Mouse (Mus musculus): ENCODE results near the gene C1galt1c1. TPM values are rescaled to one million over a fixed set of nuclear protein-coding genes. Genes with fewer than 3 reads are reported as not detected.
A peak's percentile ranks its signal among the peaks of the same experiment; 100 is the strongest.

C1galt1c1 gene
- 10 to 100 TPM; 18.3 to 31.5 (median 22.9) TPM for total RNA-seq (2022)

DNA sequence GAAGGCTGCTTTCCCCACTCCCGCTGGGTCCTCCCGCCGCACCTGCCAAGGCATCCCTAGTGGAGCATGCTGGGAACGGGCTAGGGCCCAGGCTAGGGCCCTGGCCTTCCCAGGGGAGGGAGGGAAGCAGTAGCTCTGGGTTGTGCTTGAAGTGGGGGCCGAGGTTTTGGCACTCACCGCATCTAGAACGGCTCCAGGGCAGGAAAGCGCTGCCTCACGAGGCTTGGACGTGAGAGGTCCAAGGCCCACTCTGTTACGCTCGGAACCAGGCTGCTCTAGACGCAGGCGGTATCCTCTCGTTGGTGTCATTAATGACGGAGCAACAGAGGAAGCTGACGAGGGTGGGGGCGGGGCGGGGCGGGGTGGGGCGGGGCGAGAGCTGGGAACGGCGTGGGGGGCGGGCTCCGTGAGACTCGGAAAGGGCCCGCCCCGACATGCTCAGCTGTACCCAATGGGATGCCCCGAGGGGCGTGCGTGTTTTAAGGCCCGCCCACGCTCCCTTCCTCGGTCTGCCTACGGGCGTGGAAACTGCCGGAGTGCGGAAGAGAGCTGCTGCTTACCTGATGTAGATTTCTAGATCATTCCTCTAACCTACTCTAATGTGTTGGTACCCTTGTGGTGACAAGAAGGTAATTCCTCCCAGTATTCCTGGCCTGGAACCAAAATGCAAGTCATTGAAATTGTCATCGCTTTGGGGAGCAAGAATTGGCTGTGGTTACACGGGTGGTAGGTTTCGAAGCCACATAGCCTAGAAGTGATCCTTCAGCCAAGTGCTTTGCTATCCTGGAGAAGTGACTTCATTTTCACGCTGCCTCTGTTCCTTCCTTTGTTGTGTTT, at the start of gene C1galt1c1:
Gene C1galt1c1 (minus strand): TSS at position 287 of the 837 bp plus-strand sequence.
- peak; percentile 89 for DNase-seq

DNA sequence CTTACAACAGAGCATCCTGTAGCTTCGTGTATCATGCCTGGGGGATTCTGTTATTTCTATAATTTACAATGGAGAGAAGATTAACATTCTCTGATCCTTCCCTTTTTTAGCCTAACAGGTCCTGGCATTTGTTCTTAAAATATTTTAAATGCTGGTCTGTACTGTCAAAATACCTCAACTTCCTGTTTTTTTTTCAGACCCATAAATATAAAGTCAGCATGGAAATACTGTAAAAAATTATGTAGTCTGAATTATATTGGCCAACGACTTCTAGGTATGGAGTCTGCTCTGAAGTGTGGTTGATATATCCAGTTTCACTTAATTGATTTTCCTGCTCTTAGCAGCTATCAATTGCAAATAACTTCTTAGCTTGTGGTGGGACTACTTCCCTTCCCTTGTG, 47.1 kb upstream of the C1galt1c1 start:
- no peak for DNase-seq

GRCm38 (mm10) chrX:38669111-38669903, 34.4 kb upstream of the C1galt1c1 start:
- no peak for DNase-seq

- no peak for DNase-seq
Measured at GRCm38 (mm10) chrX:38656206-38656883, 21.5 kb upstream of the C1galt1c1 start.

DNA sequence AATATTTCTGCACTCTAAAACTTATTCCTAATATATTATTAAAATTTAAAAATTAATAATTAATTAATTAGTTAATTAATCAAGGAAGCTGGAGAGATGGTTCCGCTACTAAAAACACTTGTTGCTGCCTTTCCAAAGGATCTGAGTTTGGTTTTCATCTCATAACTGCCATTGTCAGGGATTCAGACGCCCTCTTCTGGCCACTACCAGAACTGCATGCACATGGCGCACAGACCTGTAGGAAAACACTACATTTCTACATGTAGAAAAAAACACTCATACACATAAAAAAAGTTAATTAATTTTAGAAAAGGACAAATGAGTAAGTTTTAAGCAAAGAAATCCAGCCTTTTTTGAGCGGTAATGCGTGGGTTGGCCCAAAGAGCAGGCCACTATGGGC, 19.8 kb upstream of the C1galt1c1 start:
- DNase-seq, result no peak

DNA sequence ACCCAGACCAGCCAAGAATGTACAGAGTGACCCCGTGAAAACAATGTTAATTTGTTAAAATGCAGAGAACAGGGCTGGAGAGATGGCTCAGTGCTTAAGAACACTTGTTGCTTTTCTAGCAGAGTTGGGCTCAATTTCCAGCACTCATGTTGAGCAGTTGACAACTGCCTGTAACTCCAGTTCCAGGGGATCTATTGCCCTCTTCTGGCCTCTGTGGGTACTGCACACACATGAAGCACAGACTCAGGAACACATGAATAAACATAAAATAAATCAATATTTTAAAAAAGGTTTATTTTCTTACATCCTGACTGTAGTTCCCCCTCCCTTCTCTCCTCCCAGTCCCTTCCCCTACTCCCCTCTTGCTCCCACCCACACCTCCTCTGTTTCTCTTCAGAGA, 18.3 kb upstream of the C1galt1c1 start:
- DNase-seq, result no peak

GRCm38 (mm10) chrX:38651167-38651566, 16.3 kb upstream of the C1galt1c1 start:
- no peak for DNase-seq

DNA sequence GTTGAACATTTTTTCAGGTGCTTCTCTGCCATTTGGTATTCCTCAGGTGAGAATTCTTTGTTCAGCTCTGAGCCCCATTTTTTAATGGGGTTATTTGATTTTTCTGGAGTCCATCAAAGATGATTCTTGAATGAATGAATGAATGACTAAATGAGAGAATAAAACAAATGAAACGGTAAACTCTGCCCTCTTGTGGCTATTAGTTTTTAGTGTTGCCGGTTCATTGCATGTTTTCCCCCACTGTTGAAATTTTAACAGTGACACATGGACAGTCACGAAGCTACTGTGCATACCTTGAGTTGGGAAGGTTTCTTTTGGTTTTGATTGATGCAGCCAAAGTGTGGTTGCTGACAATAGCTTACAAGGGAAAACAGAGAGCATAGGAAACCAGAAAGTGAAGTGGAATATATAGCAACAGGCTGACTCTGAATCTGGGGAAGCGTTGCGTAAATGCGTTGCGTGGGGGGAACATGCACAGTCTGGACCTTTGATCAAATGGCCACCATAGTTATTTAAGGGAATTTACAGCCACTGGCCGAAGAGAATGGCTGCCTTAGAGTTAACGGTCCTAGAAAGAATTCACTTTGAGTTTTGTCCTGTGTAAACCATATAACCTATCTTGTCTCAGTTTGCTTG, 15.6 kb upstream of the C1galt1c1 start:
- no peak for DNase-seq

- DNase-seq, result no peak
Measured at GRCm38 (mm10) chrX:38642183-38642582, 7.3 kb upstream of the C1galt1c1 start.

GRCm38 (mm10) chrX:38641435-38641834, 6.5 kb upstream of the C1galt1c1 start:
- DNase-seq, result no peak

DNA sequence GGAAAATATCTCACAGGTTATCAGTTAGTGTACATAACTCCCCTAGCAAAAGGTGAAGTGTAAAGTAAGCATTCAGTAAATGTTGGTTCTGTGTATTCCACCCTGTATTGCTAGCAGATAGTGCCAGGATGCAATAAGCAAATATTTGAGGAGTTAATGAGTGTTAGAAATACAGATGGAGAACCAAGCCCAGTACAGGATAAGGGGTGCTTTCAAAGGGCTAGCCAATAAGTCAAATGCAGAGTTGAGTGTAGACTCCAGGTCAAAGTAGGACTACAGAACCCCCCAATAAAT, 698 bp upstream of the C1galt1c1 start:
- DNase-seq, result no peak

DNA sequence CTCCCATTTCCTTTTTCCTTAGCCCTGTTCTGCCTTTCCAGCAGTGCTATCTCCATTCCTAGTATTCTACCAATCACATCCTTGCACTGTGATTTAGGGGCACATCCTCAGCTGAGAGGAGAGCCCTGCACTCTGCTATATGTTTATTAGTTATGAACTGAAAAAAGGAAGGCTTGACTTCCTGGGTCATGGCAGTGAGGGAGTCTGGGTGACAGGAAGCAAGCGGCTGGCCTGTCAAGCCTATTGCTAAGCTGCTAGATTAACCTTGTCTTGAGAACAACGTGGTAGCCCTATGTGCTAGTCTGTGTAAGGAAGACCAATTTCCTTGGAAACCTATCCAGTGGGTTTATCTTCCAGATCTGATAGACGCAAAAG, 33.9 kb downstream of the C1galt1c1 start:
- peak; percentile 6 for DNase-seq

DNA sequence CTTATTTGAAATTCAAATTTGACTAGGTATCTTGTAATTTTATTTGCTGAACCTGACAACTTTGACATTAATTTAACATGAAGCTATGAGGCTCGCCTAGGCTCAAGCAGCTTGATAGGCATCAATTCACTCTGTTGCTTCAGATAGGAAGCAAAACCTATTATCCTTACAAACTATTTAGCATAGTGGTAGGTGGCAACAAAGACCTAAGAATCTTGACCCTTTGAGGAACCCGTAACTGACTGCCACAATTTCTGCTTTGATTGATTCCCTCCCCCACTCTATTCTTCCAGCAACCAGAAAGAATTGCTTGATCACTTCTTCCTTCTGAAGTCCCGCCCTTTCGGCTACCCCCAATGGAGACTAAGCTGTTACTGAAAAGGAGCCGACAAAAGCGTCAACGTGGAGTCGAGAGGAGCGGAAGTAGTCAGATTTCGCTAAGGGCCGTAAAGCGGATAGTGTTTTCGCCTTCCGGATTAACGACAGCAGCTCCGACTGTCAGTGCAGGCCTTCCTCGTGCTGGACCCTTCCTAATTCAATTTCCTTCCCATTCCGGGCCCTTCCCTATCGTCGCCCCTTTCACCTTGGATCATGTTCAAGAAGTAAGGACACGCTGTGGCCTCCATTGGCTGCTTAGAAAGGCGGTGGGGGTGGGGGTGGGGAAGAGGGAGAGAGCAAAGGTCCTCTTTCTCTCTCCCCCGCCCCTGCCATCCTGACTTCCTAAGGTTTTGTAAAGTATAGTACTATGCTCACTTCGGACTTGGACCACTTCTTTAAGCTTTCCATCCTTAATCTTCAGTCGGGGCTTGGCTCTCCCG, 34.5 kb downstream of the C1galt1c1 start, which contains the start of gene Mcts1:
Gene Mcts1 (plus strand): TSS at position 402 of the 818 bp plus-strand sequence.
- peak; percentile 75 for DNase-seq

- no peak for DNase-seq
Measured at GRCm38 (mm10) chrX:38593180-38593889, 41.6 kb downstream of the C1galt1c1 start.

DNA sequence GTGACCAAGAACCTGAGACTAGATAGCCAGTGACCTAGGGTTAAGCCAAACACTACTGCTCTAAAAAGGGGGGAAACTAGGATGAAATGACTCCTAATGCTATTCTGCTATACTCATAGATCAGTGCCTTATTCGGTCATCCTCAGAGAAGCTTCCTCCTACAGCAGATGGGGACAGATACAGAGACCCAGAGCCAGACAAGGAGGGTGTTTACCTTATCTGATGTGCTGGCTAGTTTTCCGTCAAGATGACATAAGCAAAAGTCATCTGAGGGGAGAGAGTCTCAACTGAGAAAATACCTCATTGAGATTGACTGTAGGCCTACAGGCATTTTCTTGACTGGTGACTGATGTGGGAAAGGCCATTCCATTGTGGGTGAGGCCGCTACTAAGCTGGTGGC, 43.1 kb downstream of the C1galt1c1 start:
- no peak for DNase-seq

DNA sequence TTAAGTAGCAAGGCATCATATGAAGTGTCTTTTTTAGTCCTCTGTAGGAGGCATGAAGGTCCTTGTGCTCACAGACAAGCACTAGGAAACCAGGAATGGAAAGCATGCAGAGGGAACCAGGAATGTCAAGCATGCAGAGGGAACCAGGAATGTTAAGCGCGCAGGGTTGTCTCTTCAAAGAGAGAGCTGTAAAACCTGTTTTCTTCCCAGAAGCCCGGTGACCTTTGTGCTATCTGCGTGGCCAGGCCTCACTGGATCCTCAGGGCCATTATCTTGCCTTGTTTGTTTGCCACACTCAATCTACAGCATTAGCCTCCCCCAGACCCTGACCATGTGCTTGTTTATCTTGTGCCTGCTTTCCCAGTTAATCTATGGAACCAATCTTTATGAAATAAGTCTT, 45.1 kb downstream of the C1galt1c1 start:
- no peak for DNase-seq

- no peak for DNase-seq
Measured at GRCm38 (mm10) chrX:38583261-38583660, 51.6 kb downstream of the C1galt1c1 start.

DNA sequence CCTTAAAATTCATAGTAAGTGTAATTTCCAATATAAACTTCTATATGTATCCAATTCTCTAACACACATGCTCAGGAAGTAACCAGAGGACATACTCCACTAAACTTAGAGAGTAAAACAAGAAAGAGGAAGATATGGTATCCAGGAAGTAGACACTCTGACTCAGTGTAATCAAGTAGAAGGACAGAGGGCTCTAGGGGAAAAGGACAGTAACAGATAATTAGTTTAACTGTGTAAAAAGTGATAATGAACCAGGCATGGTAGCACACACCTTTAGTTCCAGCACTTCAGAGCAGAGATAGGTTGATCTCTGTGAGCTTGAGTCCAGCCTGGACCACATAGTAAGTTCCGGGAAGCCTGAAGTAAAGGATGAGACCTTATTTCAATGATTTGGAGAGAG, 53.7 kb downstream of the C1galt1c1 start:
- no peak for DNase-seq
